Mouse (Mus musculus): ENCODE data around the gene Ccr1l1. TPM values are rescaled to one million over a fixed set of nuclear protein-coding genes. Genes with fewer than 3 reads are reported as not detected.
"Not testable (repeated sequence)": the region's sequence is repeated elsewhere in the genome, so short reads cannot be mapped to it uniquely, and the experiment has no call there.

Ccr1l1 gene
- polyA plus RNA-seq, 1 experiment from 2014 or later = not detected

GRCm38 (mm10) chr9:123968290-123968912 is 9.8 kb downstream of the Ccr1l1 start, which contains the start of gene Ccr1:
Ccr1 (minus strand) TSS chr9:123968692.
- no peaks in the 10 kb centered on the region for H3K36me3 ChIP-seq (ENCODE audit: control insufficient read depth, insufficient read depth)
- H3K9me3 ChIP-seq (replicated peaks; ENCODE audit: control insufficient read depth, low read length) = no peaks in the 10 kb centered on the region
- H3K4me1 ChIP-seq (ENCODE audit: control insufficient read depth, insufficient read depth, low read length) = no peaks in the 10 kb centered on the region
- no peak within 1 kb of the TSS for H3K4me3 ChIP-seq (ENCODE audit: low read length)
- H3K9ac ChIP-seq (ENCODE audit: low read length) = no peak within 1 kb of the TSS
- no peak within 1 kb of the TSS for H3K27ac ChIP-seq (ENCODE audit: low read length)
- H3K4me2 ChIP-seq (ENCODE audit: low read depth, low read length) = no peak within 1 kb of the TSS
- no peaks in the 10 kb centered on the region for H3K27me3 ChIP-seq (ENCODE audit: control insufficient read depth, insufficient read depth, low read length)
- ATAC-seq (replicated peaks; ENCODE audit: extremely low read depth, insufficient read depth, low FRiP score) = no peak
- WGBS = 80% methylated on average over 1 of the region's 1 CpGs

- H3K27ac ChIP-seq (ENCODE audit: low read length); H3K36me3 ChIP-seq (ENCODE audit: control insufficient read depth, insufficient read depth); H3K4me2 ChIP-seq (ENCODE audit: low read depth, low read length); H3K27me3 ChIP-seq (ENCODE audit: control insufficient read depth, insufficient read depth, low read length); H3K4me3 ChIP-seq (ENCODE audit: low read length); H3K9ac ChIP-seq (ENCODE audit: low read length); ATAC-seq (replicated peaks; ENCODE audit: extremely low read depth, insufficient read depth, low FRiP score); H3K4me1 ChIP-seq (ENCODE audit: control insufficient read depth, insufficient read depth, low read length); H3K9me3 ChIP-seq (replicated peaks; ENCODE audit: control insufficient read depth, low read length): not testable (repeated sequence)
- 88% methylated on average over 1 of the region's 4 CpGs for WGBS
These were observed 11.2 kb downstream of the Ccr1l1 start for GRCm38 (mm10) chr9:123966858-123967495.

- Histone ChIP-seq H3K4me1 (ENCODE audit: control insufficient read depth, insufficient read depth, low read length) (no peaks in the 10 kb centered on the region), H3K27ac (ENCODE audit: low read length) (no peak overlapping the region), H3K36me3 (ENCODE audit: control insufficient read depth, insufficient read depth) (no peaks in the 10 kb centered on the region), H3K9ac (ENCODE audit: low read length) (no peak overlapping the region), H3K27me3 (ENCODE audit: control insufficient read depth, insufficient read depth, low read length) (no peaks in the 10 kb centered on the region), H3K4me2 (ENCODE audit: low read depth, low read length) (no peak overlapping the region), H3K4me3 (ENCODE audit: low read length) (no peak overlapping the region), H3K9me3 (replicated peaks; ENCODE audit: control insufficient read depth, low read length) (no peaks in the 10 kb centered on the region)
- WGBS = 69% methylated on average over 3 of the region's 3 CpGs
- ATAC-seq (replicated peaks; ENCODE audit: extremely low read depth, insufficient read depth, low FRiP score) = no peak
These were observed 13.4 kb downstream of the Ccr1l1 start for GRCm38 (mm10) chr9:123964776-123965175.

GRCm38 (mm10) chr9:123960161-123960560 is 18.0 kb downstream of the Ccr1l1 start:
- no peaks in the 10 kb centered on the region for H3K27me3 ChIP-seq (ENCODE audit: control insufficient read depth, insufficient read depth, low read length)

GRCm38 (mm10) chr9:123957911-123958413 is 20.2 kb downstream of the Ccr1l1 start:
- no peaks in the 10 kb centered on the region for H3K36me3 ChIP-seq (ENCODE audit: control insufficient read depth, insufficient read depth)
- no peaks in the 10 kb centered on the region for H3K4me1 ChIP-seq (ENCODE audit: control insufficient read depth, insufficient read depth, low read length)
- H3K9ac ChIP-seq (ENCODE audit: low read length) = no peak overlapping the region
- H3K4me3 ChIP-seq (ENCODE audit: low read length) = no peak overlapping the region
- H3K4me2 ChIP-seq (ENCODE audit: low read depth, low read length) = no peak overlapping the region
- H3K27me3 ChIP-seq (ENCODE audit: control insufficient read depth, insufficient read depth, low read length) = no peaks in the 10 kb centered on the region
- H3K27ac ChIP-seq (ENCODE audit: low read length) = no peak overlapping the region
- no peaks in the 10 kb centered on the region for H3K9me3 ChIP-seq (replicated peaks; ENCODE audit: control insufficient read depth, low read length)
- WGBS = 45% methylated on average over 3 of the region's 3 CpGs
- no peak for ATAC-seq (replicated peaks; ENCODE audit: extremely low read depth, insufficient read depth, low FRiP score)

More at GRCm38 (mm10) chr9:123960161-123960560, 18.0 kb downstream of the Ccr1l1 start:
- Histone ChIP-seq H3K4me1 (ENCODE audit: control insufficient read depth, insufficient read depth, low read length) (no peaks in the 10 kb centered on the region), H3K9ac (ENCODE audit: low read length) (no peak overlapping the region), H3K9me3 (replicated peaks; ENCODE audit: control insufficient read depth, low read length) (no peaks in the 10 kb centered on the region), H3K27ac (ENCODE audit: low read length) (no peak overlapping the region), H3K4me2 (ENCODE audit: low read depth, low read length) (no peak overlapping the region), H3K36me3 (ENCODE audit: control insufficient read depth, insufficient read depth) (no peaks in the 10 kb centered on the region), H3K4me3 (ENCODE audit: low read length) (no peak overlapping the region)
- no peak for ATAC-seq (replicated peaks; ENCODE audit: extremely low read depth, insufficient read depth, low FRiP score)
- 85% methylated on average over 1 of the region's 1 CpGs for WGBS

- Histone ChIP-seq H3K27me3 (ENCODE audit: control insufficient read depth, insufficient read depth, low read length) (no peaks in the 10 kb centered on the region), H3K27ac (ENCODE audit: low read length) (no peak overlapping the region), H3K9ac (ENCODE audit: low read length) (no peak overlapping the region), H3K4me3 (ENCODE audit: low read length) (no peak overlapping the region), H3K9me3 (replicated peaks; ENCODE audit: control insufficient read depth, low read length) (no peaks in the 10 kb centered on the region), H3K4me2 (ENCODE audit: low read depth, low read length) (no peak overlapping the region), H3K4me1 (ENCODE audit: control insufficient read depth, insufficient read depth, low read length) (no peaks in the 10 kb centered on the region), H3K36me3 (ENCODE audit: control insufficient read depth, insufficient read depth) (no peaks in the 10 kb centered on the region)
- ATAC-seq (replicated peaks; ENCODE audit: extremely low read depth, insufficient read depth, low FRiP score) = no peak
- WGBS = 61% methylated on average over 1 of the region's 1 CpGs
These were observed 21.3 kb downstream of the Ccr1l1 start for GRCm38 (mm10) chr9:123956892-123957291.

GRCm38 (mm10) chr9:123953551-123953950 is 24.7 kb downstream of the Ccr1l1 start:
- H3K9ac ChIP-seq (ENCODE audit: low read length) = no peak overlapping the region
- H3K4me1 ChIP-seq (ENCODE audit: control insufficient read depth, insufficient read depth, low read length) = no peaks in the 10 kb centered on the region
- 67% methylated on average over 2 of the region's 2 CpGs for WGBS
- ATAC-seq (replicated peaks; ENCODE audit: extremely low read depth, insufficient read depth, low FRiP score) = no peak
- H3K36me3 ChIP-seq (ENCODE audit: control insufficient read depth, insufficient read depth) = no peaks in the 10 kb centered on the region
- H3K27ac ChIP-seq (ENCODE audit: low read length) = no peak overlapping the region
- no peak overlapping the region for H3K4me3 ChIP-seq (ENCODE audit: low read length)
- H3K9me3 ChIP-seq (replicated peaks; ENCODE audit: control insufficient read depth, low read length) = no peaks in the 10 kb centered on the region
- no peaks in the 10 kb centered on the region for H3K27me3 ChIP-seq (ENCODE audit: control insufficient read depth, insufficient read depth, low read length)
- no peak overlapping the region for H3K4me2 ChIP-seq (ENCODE audit: low read depth, low read length)

- Histone ChIP-seq H3K9me3 (replicated peaks; ENCODE audit: control insufficient read depth, low read length) (no peaks in the 10 kb centered on the region), H3K27me3 (ENCODE audit: control insufficient read depth, insufficient read depth, low read length) (no peaks in the 10 kb centered on the region), H3K4me2 (ENCODE audit: low read depth, low read length) (no peak overlapping the region), H3K4me3 (ENCODE audit: low read length) (no peak overlapping the region), H3K9ac (ENCODE audit: low read length) (no peak overlapping the region), H3K27ac (ENCODE audit: low read length) (no peak overlapping the region), H3K4me1 (ENCODE audit: control insufficient read depth, insufficient read depth, low read length) (no peaks in the 10 kb centered on the region), H3K36me3 (ENCODE audit: control insufficient read depth, insufficient read depth) (no peaks in the 10 kb centered on the region)
- 61% methylated on average over 1 of the region's 1 CpGs for WGBS
- ATAC-seq (replicated peaks; ENCODE audit: extremely low read depth, insufficient read depth, low FRiP score) = no peak
These were observed 27.0 kb downstream of the Ccr1l1 start for GRCm38 (mm10) chr9:123951176-123951575.

- Histone ChIP-seq H3K9ac (ENCODE audit: low read length) (no peak overlapping the region), H3K27me3 (ENCODE audit: control insufficient read depth, insufficient read depth, low read length) (no peaks in the 10 kb centered on the region), H3K9me3 (replicated peaks; ENCODE audit: control insufficient read depth, low read length) (no peaks in the 10 kb centered on the region), H3K4me1 (ENCODE audit: control insufficient read depth, insufficient read depth, low read length) (no peaks in the 10 kb centered on the region), H3K4me3 (ENCODE audit: low read length) (no peak overlapping the region), H3K36me3 (ENCODE audit: control insufficient read depth, insufficient read depth) (no peaks in the 10 kb centered on the region), H3K4me2 (ENCODE audit: low read depth, low read length) (no peak overlapping the region), H3K27ac (ENCODE audit: low read length) (no peak overlapping the region)
- WGBS = 59% methylated on average over 2 of the region's 2 CpGs
- no peak for ATAC-seq (replicated peaks; ENCODE audit: extremely low read depth, insufficient read depth, low FRiP score)
These were observed 28.8 kb downstream of the Ccr1l1 start for GRCm38 (mm10) chr9:123949432-123949831.
